Mouse (Mus musculus): ENCODE data around the gene Olfr1457.

Gene Olfr1457

GRCm38 (mm10) chr19:13097791-13098190 lies at the start of gene Olfr1457:
Gene Olfr1457, minus strand, starts transcription at chr19:13097891.
- DNase-seq (ENCODE audit: low spot score): no peak

DNA sequence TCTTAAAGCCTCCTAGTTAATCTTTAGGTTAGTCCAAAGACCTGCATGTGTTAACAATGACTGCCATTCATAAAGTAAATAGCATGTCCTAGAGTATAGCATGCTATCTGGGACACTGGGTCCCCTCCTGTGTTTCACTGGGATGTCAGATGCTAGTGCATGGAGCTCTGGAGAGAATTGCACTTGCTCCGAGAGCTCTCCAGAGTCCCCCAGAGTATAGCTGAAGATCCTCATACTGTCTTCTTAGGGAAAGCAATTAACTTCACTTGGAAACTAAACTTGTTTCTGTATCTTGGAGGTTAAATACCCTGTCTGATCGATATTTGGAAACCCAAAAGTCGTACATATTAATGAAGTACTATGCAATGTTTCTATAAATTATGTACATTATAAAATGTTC lies 9.0 kb upstream of the Olfr1457 start, which contains the start of gene Olfr1458:
Gene Olfr1458 (minus strand): TSS at position 101 of the 400 bp plus-strand sequence.
- no peak for DNase-seq (ENCODE audit: low spot score)

- DNase-seq (ENCODE audit: low spot score): no peak
Observed at GRCm38 (mm10) chr19:13093908-13094307, 3.8 kb downstream of the Olfr1457 start.

DNA sequence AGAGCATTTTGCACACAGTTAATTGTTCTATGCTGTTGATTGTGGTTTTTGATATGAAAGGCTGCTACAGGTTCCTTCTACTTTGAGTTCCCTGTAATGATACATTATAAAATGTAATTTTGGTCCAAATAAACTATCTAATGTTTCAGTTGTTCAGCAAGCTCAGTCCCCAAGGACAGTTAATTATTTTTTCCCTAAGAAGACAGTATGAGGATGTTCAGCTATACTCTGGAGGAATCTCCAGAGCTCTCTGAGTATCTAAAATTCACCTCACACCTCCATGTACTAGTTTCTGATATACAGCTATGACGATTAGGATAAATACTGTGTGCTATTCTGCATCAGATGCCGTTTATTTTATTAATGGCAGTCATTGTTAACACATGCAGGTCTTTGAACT lies 37.4 kb downstream of the Olfr1457 start, which contains the start of gene Olfr1454:
Gene Olfr1454 (plus strand): TSS at position 301 of the 400 bp plus-strand sequence.
- DNase-seq (ENCODE audit: low spot score): no peak
